Mouse (Mus musculus): Measurements from ENCODE around the gene Nipa1.

GRCm38 (mm10) chr7:56066634-56067033, 46.9 kb upstream of the Nipa1 start:
- TF ChIP-seq CTCF (IDR thresholded peaks at IDR 0.05) (no peak), EP300 (IDR thresholded peaks at IDR 0.05) (no peak)
